Mouse (Mus musculus) cortical plate, adult 2 months (tissue): ENCODE measurements at regions not wholly inside any gene's neighbourhood (a gene's known extent, or its start where the extent isn't known, plus 50 kb on each side); places are given as distances from the start of the nearest gene placed in this dataset.

Experiments used
- CTCF ChIP-seq: fragments of 200-500 bp; IDR thresholded peaks from 2 replicates; pipeline ENCODE4 v1.5.1; 2011; ENCODE audit warnings: mild to moderate bottlenecking, control low read depth, low read length; ENCODE audit not compliant: insufficient read depth; ENCODE audit errors: extremely low read depth
- POLR2A ChIP-seq: fragments of 200-500 bp; IDR thresholded peaks from 2 replicates; pipeline ENCODE4 v1.6.1; 2011; ENCODE audit warnings: mild to moderate bottlenecking, low read length, control low read depth; ENCODE audit not compliant: insufficient read depth; ENCODE audit errors: extremely low read depth

DNA sequence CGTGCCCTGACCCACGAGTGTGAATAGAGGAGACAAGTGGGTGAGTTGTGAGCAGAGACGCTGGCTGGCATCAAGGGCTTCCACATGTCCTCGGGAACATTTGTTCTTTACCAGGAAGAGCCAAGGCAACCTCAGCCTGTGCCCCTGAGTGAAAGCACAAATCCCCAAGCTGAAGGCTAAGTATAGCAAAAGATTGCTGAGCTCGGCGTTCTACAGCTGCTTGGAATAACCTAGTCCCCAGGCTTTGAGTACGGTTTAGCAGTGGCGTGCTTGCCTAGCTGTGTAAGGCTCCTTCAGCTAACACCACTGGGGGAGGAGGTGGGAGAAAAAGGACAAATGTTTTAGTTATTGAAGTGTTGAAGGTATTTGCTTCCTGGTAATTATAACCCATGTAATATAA is 210.8 kb upstream of the Habp2 start:
- no peak for TF ChIP-seq CTCF
- no peak for TF ChIP-seq POLR2A
